Mouse (Mus musculus): ENCODE data around the gene Wwox. TPM values are rescaled to one million over a fixed set of nuclear protein-coding genes. Genes with fewer than 3 reads are reported as not detected.
"Not testable (repeated sequence)": the region's sequence is repeated elsewhere in the genome, so short reads cannot be mapped to it uniquely, and the experiment has no call there.

Gene Wwox
- polyA plus RNA-seq, 1 experiment, result 11.6 TPM

- DNase-seq (ENCODE audit: low read depth), result no peak
Measured at GRCm38 (mm10) chr8:114801428-114802134, 362.1 kb downstream of the Wwox start.

- DNase-seq (ENCODE audit: low read depth), result no peak
Measured at GRCm38 (mm10) chr8:114803113-114803512, 363.7 kb downstream of the Wwox start.

- no peak for DNase-seq (ENCODE audit: low read depth)
Measured at GRCm38 (mm10) chr8:114806826-114807420, 367.5 kb downstream of the Wwox start.

GRCm38 (mm10) chr8:114807676-114808426, 368.4 kb downstream of the Wwox start:
- no peak for DNase-seq (ENCODE audit: low read depth)

- no peak for DNase-seq (ENCODE audit: low read depth)
Measured at GRCm38 (mm10) chr8:114810470-114810869, 371.0 kb downstream of the Wwox start.

- no peak for DNase-seq (ENCODE audit: low read depth)
Measured at GRCm38 (mm10) chr8:114813830-114814229, 374.4 kb downstream of the Wwox start.

GRCm38 (mm10) chr8:114814769-114815736, 375.6 kb downstream of the Wwox start:
- no peak for DNase-seq (ENCODE audit: low read depth)

- no peak for DNase-seq (ENCODE audit: low read depth)
Measured at GRCm38 (mm10) chr8:114816343-114816742, 376.9 kb downstream of the Wwox start.

GRCm38 (mm10) chr8:114816949-114817348, 377.5 kb downstream of the Wwox start:
- no peak for DNase-seq (ENCODE audit: low read depth)

GRCm38 (mm10) chr8:114821543-114821942, 382.1 kb downstream of the Wwox start:
- DNase-seq (ENCODE audit: low read depth), result no peak

- DNase-seq (ENCODE audit: low read depth), result no peak
Measured at GRCm38 (mm10) chr8:114825460-114825859, 386.0 kb downstream of the Wwox start.

GRCm38 (mm10) chr8:114826991-114827390, 387.5 kb downstream of the Wwox start:
- DNase-seq (ENCODE audit: low read depth), result no peak

GRCm38 (mm10) chr8:114827810-114828209, 388.4 kb downstream of the Wwox start:
- not testable (repeated sequence) for DNase-seq (ENCODE audit: low read depth)

GRCm38 (mm10) chr8:114831595-114831994, 392.1 kb downstream of the Wwox start:
- peak; percentile 81 for DNase-seq (ENCODE audit: low read depth)

- peak; percentile 59 for DNase-seq (ENCODE audit: low read depth)
Measured at GRCm38 (mm10) chr8:114832251-114832774, 392.9 kb downstream of the Wwox start.

GRCm38 (mm10) chr8:114834730-114835129, 395.3 kb downstream of the Wwox start:
- DNase-seq (ENCODE audit: low read depth), result no peak

- no peak for DNase-seq (ENCODE audit: low read depth)
Measured at GRCm38 (mm10) chr8:114839998-114840397, 400.5 kb downstream of the Wwox start.

- peak; percentile 13 for DNase-seq (ENCODE audit: low read depth)
Measured at GRCm38 (mm10) chr8:114847666-114848065, 408.2 kb downstream of the Wwox start.

- no peak for DNase-seq (ENCODE audit: low read depth)
Measured at GRCm38 (mm10) chr8:114849461-114849860, 410.0 kb downstream of the Wwox start.

GRCm38 (mm10) chr8:114850014-114850870, 410.8 kb downstream of the Wwox start:
- no peak for DNase-seq (ENCODE audit: low read depth)

Measured in gonadal fat pad, adult 2 months (tissue).